Mouse (Mus musculus) inflammation-experienced regulatory T-cells (primary cell): ENCODE measurements around the gene Zfp383. TPM values are rescaled to one million over a fixed set of nuclear protein-coding genes. Genes with fewer than 3 reads are reported as not detected.

Experiments used
- polyA plus RNA-seq, 2 experiments: library from polyadenylated mRNA; unstranded; fragments of 100-300 nt; shearing (Covaris generic); gene quantifications; one replicate each; pipeline ENCODE4 v1.2.1; 2017

Zfp383 gene
- under 1 TPM; 0.64 to 0.82 TPM for polyA plus RNA-seq

GRCm38 (mm10) chr7:29908130-29908950 is at the start of gene Zfp383:
TSS of gene Zfp383 (plus strand) at chr7:29908223.

GRCm38 (mm10) chr7:29859532-29860517 is 48.2 kb upstream of the Zfp383 start, which contains the start of gene Zfp420:
TSS of gene Zfp420 (plus strand) at chr7:29859979.

GRCm38 (mm10) chr7:29905966-29906681 is 1.9 kb upstream of the Zfp383 start, which contains the start of gene Zfp27:
TSS of gene Zfp27 (minus strand) at chr7:29906572.

GRCm38 (mm10) chr7:29953513-29954401 is 45.7 kb downstream of the Zfp383 start, which contains the start of gene Zfp74:
TSS of gene Zfp74 (minus strand) at chr7:29954089.

Other genes starting within 250 kb of the Zfp383 start
- 1 to 10 TPM in 1 of 2 experiments, under 1 TPM in 1; 0.08 to 1.5 TPM for gene Catsperg2, start 181.2 kb upstream of the Zfp383 start, polyA plus RNA-seq
- 10 to 100 TPM; 17.1 to 17.3 TPM for gene Zfp84, start 139.7 kb upstream of the Zfp383 start, polyA plus RNA-seq
- 1 to 10 TPM; 1.1 to 1.9 TPM for gene Zfp30, start 124.2 kb upstream of the Zfp383 start, polyA plus RNA-seq
- gene Zfp790, start 92.1 kb upstream of the Zfp383 start, polyA plus RNA-seq: 10 to 100 TPM; 18.8 to 32.3 TPM
- gene Zfp940, start 54.6 kb upstream of the Zfp383 start, polyA plus RNA-seq: 1 to 10 TPM; 4.9 to 6.6 TPM
- 10 to 100 TPM in 1 of 2 experiments, 1 to 10 TPM in 1; 9.9 to 11.0 TPM for gene Zfp420, start 48.2 kb upstream of the Zfp383 start, polyA plus RNA-seq
- 1 to 10 TPM; 5.1 to 9.6 TPM for gene Zfp27, start 1.7 kb upstream of the Zfp383 start, polyA plus RNA-seq
- 10 to 100 TPM in 1 of 2 experiments, 1 to 10 TPM in 1; 7.1 to 11.7 TPM for gene Zfp74, start 45.9 kb downstream of the Zfp383 start, polyA plus RNA-seq
- 1 to 10 TPM; 8.0 to 8.3 TPM for gene Zfp568, start 75.7 kb downstream of the Zfp383 start, polyA plus RNA-seq
- 10 to 100 TPM in 1 of 2 experiments, 1 to 10 TPM in 1; 4.5 to 10.7 TPM for gene Zfp14, start 143.2 kb downstream of the Zfp383 start, polyA plus RNA-seq
- gene Zfp82, start 164.7 kb downstream of the Zfp383 start, polyA plus RNA-seq: 10 to 100 TPM in 1 of 2 experiments, 1 to 10 TPM in 1; 9.1 to 18.0 TPM
- 1 to 10 TPM; 1.0 to 1.7 TPM for gene Gm26920, start 182.2 kb downstream of the Zfp383 start, polyA plus RNA-seq
- gene Zfp566, start 182.3 kb downstream of the Zfp383 start, polyA plus RNA-seq: 1 to 10 TPM; 9.8 to 9.9 TPM
- gene Zfp260, start 186.6 kb downstream of the Zfp383 start, polyA plus RNA-seq: 10 to 100 TPM; 59.3 to 66.2 TPM
- 10 to 100 TPM in 1 of 2 experiments, 1 to 10 TPM in 1; 9.7 to 18.8 TPM for gene Zfp382, start 213.7 kb downstream of the Zfp383 start, polyA plus RNA-seq